Mouse (Mus musculus): ENCODE data around the gene Adam23.

DNA sequence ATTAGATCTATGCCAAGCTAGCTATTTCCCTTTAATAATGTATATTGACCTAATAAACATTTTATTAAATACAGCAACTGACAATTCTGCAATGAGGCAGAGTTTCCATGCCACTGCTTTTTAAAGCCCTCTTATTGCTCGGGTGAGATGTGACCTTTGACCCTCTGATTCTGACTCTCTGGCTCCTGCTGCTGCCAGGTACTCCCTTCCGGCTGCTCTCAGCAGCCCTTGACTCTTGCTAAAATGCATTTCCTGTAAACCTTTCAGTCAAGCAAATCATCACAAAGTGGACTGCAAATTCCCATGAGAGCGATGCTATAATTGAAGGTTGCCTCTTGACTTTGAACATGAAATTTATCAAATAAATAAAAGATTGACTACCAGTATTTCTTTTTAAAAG lies 13.8 kb upstream of the Adam23 start:
- no peak for TF ChIP-seq CTCF (IDR thresholded peaks at IDR 0.05; ENCODE audit: low read depth)
- no peak for TF ChIP-seq EP300 (IDR thresholded peaks at IDR 0.05; ENCODE audit: low read depth)
